Mouse (Mus musculus) G1E (cell line): ENCODE data around the gene Krba1.

Source experiments
- CTCF ChIP-seq: IDR thresholded peaks from 2 replicates; pipeline ENCODE4 v1.5.1; 2012; ENCODE audit warnings: low read depth, low read length, inconsistent platforms, mixed read lengths
- POLR2AphosphoS5 ChIP-seq: IDR thresholded peaks from 2 replicates; pipeline ENCODE4 v1.6.1; 2012; ENCODE audit warnings: low read depth, low read length, inconsistent platforms; ENCODE audit not compliant: insufficient replicate concordance

- TF ChIP-seq POLR2AphosphoS5, result no peak
- TF ChIP-seq CTCF, result no peak
Observed at GRCm38 (mm10) chr6:48428769-48429557, 33.6 kb downstream of the Krba1 start.
